Mouse (Mus musculus) G1E (cell line): Measurements from ENCODE around the gene Nek4. TPM values are rescaled to one million over a fixed set of nuclear protein-coding genes. Genes with fewer than 3 reads are reported as not detected.

Source experiments
- ATAC-seq: 2 replicates; pipeline ENCODE4 v1.8.0; 2016; ENCODE audit warnings: mild to moderate bottlenecking; ENCODE audit not compliant: insufficient number of reproducible peaks, poor library complexity, low FRiP score, severe bottlenecking; ENCODE audit errors: extremely low read depth
- DNase-seq: peaks from one replicate; pipeline ENCODE4 v3.0.0; 2012; ENCODE audit warnings: low spot score
- H3K27me3 ChIP-seq: 2 replicates; pipeline ENCODE4 v1.6.1; 2012; ENCODE audit warnings: mild to moderate bottlenecking, low read length, inconsistent platforms; ENCODE audit not compliant: insufficient read depth
- H3K36me3 ChIP-seq: replicated peaks from 2 replicates; pipeline ENCODE3; 2012; ENCODE audit warnings: mild to moderate bottlenecking, inconsistent platforms
- H3K4me1 ChIP-seq: 2 replicates; pipeline ENCODE4 v1.6.1; 2012; ENCODE audit warnings: low read depth, low read length, inconsistent platforms, mixed read lengths; ENCODE audit not compliant: insufficient read depth
- H3K4me3 ChIP-seq: 2 replicates; pipeline ENCODE4 v1.5.1; 2012; ENCODE audit warnings: low read depth, mild to moderate bottlenecking, inconsistent platforms, low read length, moderate library complexity, mixed read lengths
- H3K9me3 ChIP-seq: replicated peaks from 2 replicates; pipeline ENCODE4 v1.6.1; 2012; ENCODE audit warnings: inconsistent platforms
- CTCF ChIP-seq: IDR thresholded peaks from 2 replicates; pipeline ENCODE4 v1.5.1; 2012; ENCODE audit warnings: low read depth, low read length, inconsistent platforms, mixed read lengths
- GATA1 ChIP-seq: IDR thresholded peaks from 2 replicates; pipeline ENCODE4 v1.6.1; 2012; ENCODE audit warnings: borderline replicate concordance, low read length, inconsistent platforms, mixed read lengths
- GATA2 ChIP-seq: IDR thresholded peaks from 2 replicates; pipeline ENCODE4 v1.6.1; 2012; ENCODE audit warnings: low read depth, low read length, inconsistent platforms, borderline replicate concordance
- POLR2AphosphoS5 ChIP-seq: IDR thresholded peaks from 2 replicates; pipeline ENCODE4 v1.6.1; 2012; ENCODE audit warnings: low read depth, low read length, inconsistent platforms; ENCODE audit not compliant: insufficient replicate concordance
- TAL1 ChIP-seq: conservative IDR thresholded peaks from 2 replicates; pipeline ENCODE4 v1.6.1; 2012; ENCODE audit warnings: low read depth, low read length, inconsistent platforms, mixed read lengths
- polyA plus RNA-seq: library from polyadenylated mRNA; stranded (reverse); fragments of >175 nt; gene quantifications from 2 replicates; pipeline ENCODE4 v1.2.3, GENCODE M21; 2012
- total RNA-seq, 2 experiments: library from RNA; stranded (forward) in 1 of 2; stranded (reverse) in 1 of 2; fragments of 200-1000 nt in 1 of 2; fragments of >200 nt in 1 of 2; fragmentation: Nextera tagmentation in 1 of 2; gene quantifications; 2 replicates each; pipeline ENCODE4 v1.2.3; 2014 to 2017

Gene Nek4
- total and polyA plus RNA-seq, 3 experiments: 6.3 to 23.0 (median 14.6) TPM

DNA sequence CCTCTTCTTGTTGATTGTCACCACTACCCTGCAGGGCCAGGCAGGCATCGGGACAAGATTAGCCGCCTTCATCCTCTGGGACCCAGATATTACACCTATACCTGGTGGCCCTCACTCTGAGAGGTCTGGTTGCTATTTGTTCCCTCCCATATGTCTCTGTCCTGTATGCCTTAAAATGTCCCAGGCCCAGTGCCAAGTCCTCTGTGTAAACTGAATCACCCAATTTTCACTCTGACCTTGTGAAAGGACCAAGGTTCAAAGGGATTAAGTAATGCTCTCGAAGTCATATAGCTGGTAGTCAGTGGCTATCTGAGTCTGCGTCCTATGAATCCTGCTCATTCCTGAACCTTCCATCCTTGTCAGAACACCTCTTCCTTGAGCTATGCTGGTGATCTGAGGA is 20.8 kb upstream of the Nek4 start:
- H3K4me1 ChIP-seq: no peaks in the 10 kb centered on the region
- H3K27me3 ChIP-seq: peaks cover 54% of the 10 kb centered on the region
- ATAC-seq: no peak
- H3K4me3 ChIP-seq: no peak overlapping the region
- no peaks in the 10 kb centered on the region for H3K36me3 ChIP-seq
- no peaks in the 10 kb centered on the region for H3K9me3 ChIP-seq
- DNase-seq: no peak
- TF ChIP-seq GATA1: no peak
- TF ChIP-seq CTCF: no peak
- no peak for TF ChIP-seq TAL1
- no peak for TF ChIP-seq POLR2AphosphoS5
- TF ChIP-seq GATA2: no peak

- H3K36me3 ChIP-seq: no peaks in the 10 kb centered on the region
- H3K9me3 ChIP-seq: no peaks in the 10 kb centered on the region
- no peak for TF ChIP-seq CTCF
- no peak for TF ChIP-seq TAL1
- TF ChIP-seq POLR2AphosphoS5: no peak
- no peak for TF ChIP-seq GATA1
- no peak for TF ChIP-seq GATA2
- H3K27me3 ChIP-seq: peaks cover 71% of the 10 kb centered on the region
- no peaks in the 10 kb centered on the region for H3K4me1 ChIP-seq
- H3K4me3 ChIP-seq: no peak overlapping the region
- ATAC-seq: no peak
- DNase-seq: no peak
Measured at GRCm38 (mm10) chr14:30933351-30933750, 17.8 kb upstream of the Nek4 start.

DNA sequence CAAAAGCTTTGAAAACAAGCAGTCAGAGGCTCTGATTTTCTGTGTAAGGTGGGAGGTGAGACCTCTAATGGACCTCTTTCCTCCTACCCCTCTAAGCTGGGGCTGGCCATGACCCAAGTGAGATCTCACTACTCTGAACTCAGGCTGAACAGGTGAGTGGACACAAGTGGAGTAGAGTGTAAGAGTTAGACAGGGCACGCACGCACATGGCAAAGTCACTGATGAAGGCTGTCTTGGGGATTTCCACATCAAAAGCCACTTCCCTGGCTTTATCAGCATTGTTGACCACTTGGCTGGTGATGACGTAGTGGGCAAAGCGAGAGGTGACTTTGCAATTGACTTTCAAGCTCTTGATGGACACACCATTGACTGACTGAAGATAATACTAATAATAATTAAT is 8.9 kb upstream of the Nek4 start:
- DNase-seq (no peak), ATAC-seq (no peak)
- peaks cover 32% of the 10 kb centered on the region for H3K27me3 ChIP-seq
- TF ChIP-seq CTCF (no peak), TAL1 (no peak), POLR2AphosphoS5 (no peak), GATA2 (no peak)
- peaks cover 2% of the 10 kb centered on the region; the same call in 1 of the 2 replicates for H3K4me1 ChIP-seq
- no peak overlapping the region for H3K4me3 ChIP-seq
- H3K9me3 ChIP-seq: no peaks in the 10 kb centered on the region
- H3K36me3 ChIP-seq: no peaks in the 10 kb centered on the region

DNA sequence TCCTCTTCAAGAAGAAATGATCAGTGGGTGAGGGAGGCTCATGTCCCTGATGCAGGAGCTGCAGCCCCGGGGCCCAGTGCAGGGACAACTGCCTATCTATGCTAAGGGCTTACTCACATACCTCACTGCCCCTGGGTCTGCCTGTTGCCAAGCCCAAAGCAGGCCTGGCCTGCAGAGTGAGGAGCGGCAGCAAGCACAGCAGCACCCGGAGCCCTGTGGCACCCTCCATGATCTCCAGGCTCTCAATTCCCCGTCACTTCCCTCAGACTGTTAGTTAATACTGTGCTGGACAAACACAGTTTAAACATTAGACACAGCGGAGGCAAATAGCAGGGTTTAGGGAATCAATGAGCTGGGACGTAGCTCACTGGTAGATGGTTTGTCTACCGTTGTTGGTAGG is 8.1 kb upstream of the Nek4 start, which contains the start of gene Itih1:
Gene Itih1, minus strand, starts transcription at position 252 of the 400 bp plus-strand sequence.
- H3K36me3 ChIP-seq: no peaks in the 10 kb centered on the region
- H3K4me3 ChIP-seq: no peak within 1 kb of the TSS
- H3K4me1 ChIP-seq: peaks cover 2% of the 10 kb centered on the region; the same call in 1 of the 2 replicates
- ATAC-seq (no peak), DNase-seq (no peak)
- no peaks in the 10 kb centered on the region for H3K9me3 ChIP-seq
- H3K27me3 ChIP-seq: peaks cover 25% of the 10 kb centered on the region
- TF ChIP-seq GATA2: no peak

- TF ChIP-seq CTCF: peak; percentile 87
- no peak for TF ChIP-seq TAL1
- ATAC-seq (no peak; the same call in 1 of the 2 replicates), DNase-seq (peak; percentile 32)
- Histone ChIP-seq H3K4me3 (no peak overlapping the region), H3K4me1 (peaks cover 2% of the 10 kb centered on the region; the same call in 1 of the 2 replicates), H3K27me3 (peaks cover 25% of the 10 kb centered on the region), H3K36me3 (no peaks in the 10 kb centered on the region), H3K9me3 (no peaks in the 10 kb centered on the region)
Measured at GRCm38 (mm10) chr14:30943860-30944674, 7.1 kb upstream of the Nek4 start.

GRCm38 (mm10) chr14:30944745-30945144 is 6.4 kb upstream of the Nek4 start:
- Histone ChIP-seq H3K36me3 (no peaks in the 10 kb centered on the region), H3K4me3 (no peak overlapping the region), H3K4me1 (peaks cover 5% of the 10 kb centered on the region; the same call in 1 of the 2 replicates), H3K9me3 (no peaks in the 10 kb centered on the region), H3K27me3 (peaks cover 25% of the 10 kb centered on the region)
- ATAC-seq (no peak), DNase-seq (no peak)
- no peak for TF ChIP-seq TAL1
- no peak for TF ChIP-seq GATA1
- TF ChIP-seq GATA2: no peak
- no peak for TF ChIP-seq POLR2AphosphoS5
- no peak for TF ChIP-seq CTCF

DNA sequence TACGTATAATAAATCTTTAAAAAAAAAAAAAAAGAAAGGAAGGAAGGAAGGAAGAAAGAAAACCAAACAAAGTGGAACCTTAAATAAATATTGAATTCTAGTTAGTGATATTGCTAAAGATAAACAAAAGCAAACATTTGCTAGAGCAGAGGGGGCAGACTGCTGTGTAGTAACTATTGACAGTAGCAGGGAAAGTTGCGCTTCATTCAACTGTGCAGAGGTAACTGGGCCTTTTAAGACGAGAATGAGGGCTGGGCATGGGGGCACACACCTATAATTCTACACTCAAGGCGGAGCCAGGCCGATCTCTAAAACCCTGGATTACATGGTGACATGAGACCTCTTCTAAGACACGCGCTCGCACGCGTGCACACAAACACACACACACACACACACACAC is 1.2 kb upstream of the Nek4 start:
- ATAC-seq (no peak), DNase-seq (no peak)
- peaks cover 12% of the 10 kb centered on the region for H3K36me3 ChIP-seq
- H3K4me1 ChIP-seq: peaks cover 28% of the 10 kb centered on the region
- H3K9me3 ChIP-seq: no peaks in the 10 kb centered on the region
- TF ChIP-seq GATA1 (no peak), POLR2AphosphoS5 (no peak), CTCF (no peak), GATA2 (no peak), TAL1 (no peak)
- H3K27me3 ChIP-seq: peaks cover 11% of the 10 kb centered on the region
- H3K4me3 ChIP-seq: no peak overlapping the region
